Mouse (Mus musculus): ENCODE measurements around the gene Paqr8.

The Paqr8 gene

DNA sequence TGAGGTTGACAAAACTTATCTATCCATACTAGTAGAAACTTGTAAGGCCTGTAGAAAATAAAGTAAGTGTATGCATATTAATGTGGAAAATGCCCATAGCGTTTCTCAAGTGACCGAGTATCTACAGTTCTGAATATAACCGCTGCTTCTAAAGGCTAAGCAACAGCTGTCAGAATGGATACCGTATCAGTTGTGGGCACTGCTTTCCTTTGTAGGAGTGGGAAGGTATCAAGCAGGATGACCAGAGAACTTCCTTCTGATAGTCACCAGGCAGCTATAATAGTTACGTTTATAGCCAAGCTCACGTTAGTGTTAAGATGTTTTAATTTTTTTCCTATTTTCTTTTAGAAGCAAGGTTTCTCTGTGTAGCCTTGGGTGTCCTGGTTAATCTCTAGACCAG is 83.0 kb downstream of the Paqr8 start:
- DNase-seq (ENCODE audit: low read depth, low spot score), result no peak

DNA sequence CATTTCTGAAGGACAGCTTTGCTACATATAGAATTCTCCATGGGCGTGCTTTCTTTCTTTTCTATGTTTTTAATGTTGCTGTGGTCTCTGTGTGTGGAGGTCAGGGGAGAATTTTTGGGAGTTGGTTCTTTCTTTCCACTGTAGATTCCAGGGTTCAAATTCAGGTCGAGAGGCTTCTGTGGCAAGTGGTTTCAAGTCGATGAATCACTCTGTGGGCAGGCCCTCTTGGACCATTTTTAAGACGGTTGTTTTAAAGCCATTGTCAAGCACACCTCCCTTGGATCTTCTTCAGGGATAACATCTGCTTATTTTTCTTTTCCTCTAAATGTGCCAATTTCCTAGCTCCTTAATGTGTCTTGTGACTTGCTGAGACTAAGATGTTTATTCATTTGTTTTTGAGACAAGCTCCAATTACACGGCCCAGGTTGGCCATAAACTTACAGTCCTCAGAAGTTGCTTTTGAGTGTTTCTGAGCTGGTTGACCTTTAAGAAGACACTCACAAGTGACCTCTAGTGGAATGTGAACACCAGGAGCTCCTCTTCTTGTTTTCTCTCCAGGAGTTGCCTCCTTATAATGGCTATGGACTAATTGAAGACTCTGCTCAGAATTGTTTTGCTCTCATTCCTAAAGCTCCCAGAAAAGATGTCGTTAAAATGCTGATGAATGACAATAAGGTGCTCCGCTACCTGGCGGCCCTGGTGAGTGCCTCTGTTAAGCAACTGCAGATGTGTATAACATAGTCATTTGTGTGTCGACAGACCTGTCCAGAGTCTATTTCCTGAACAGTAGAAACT is 84.1 kb downstream of the Paqr8 start:
- no peak for DNase-seq (ENCODE audit: low read depth, low spot score)

- DNase-seq (ENCODE audit: low read depth, low spot score), result no peak
These were observed 90.1 kb downstream of the Paqr8 start for GRCm38 (mm10) chr1:20980553-20980952.

- no peak for DNase-seq (ENCODE audit: low read depth, low spot score)
These were observed 91.4 kb downstream of the Paqr8 start for GRCm38 (mm10) chr1:20981764-20982163.

- DNase-seq (ENCODE audit: low read depth, low spot score), result no peak
These were observed 93.7 kb downstream of the Paqr8 start for GRCm38 (mm10) chr1:20984103-20984502.

- DNase-seq (ENCODE audit: low read depth, low spot score), result no peak
These were observed 94.2 kb downstream of the Paqr8 start for GRCm38 (mm10) chr1:20984582-20984981.

DNA sequence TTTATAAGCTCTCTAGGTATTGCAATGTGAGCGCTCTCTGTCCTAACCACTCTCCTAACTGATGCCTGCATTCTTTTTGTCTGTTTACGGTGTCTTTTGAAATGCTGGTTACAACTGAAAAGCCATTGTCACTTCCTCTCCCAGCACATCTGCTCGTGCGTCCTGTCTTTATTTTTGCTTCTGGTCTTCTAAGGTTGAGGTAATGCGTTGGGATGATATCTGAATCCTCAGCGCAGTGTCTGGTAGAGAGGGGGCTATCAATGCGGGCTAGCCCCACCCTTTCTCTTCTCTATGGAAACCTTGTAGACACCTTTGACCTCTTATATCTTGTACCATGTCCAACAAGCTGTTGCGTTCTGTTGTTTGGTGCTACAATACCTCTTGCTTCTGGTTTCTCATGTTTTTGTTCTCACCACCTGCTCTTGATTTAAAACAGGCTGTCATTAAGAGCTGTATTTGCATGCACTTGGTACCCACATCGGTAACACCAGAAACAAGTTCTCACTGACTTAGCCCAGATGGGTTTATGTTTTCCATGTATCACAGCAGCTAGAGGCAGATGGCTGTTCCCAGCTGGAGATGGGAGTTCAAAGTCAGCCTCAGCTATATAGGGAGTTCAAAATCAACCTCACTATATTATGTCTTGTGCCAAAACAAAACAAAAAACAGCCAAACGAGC is 96.1 kb downstream of the Paqr8 start:
- no peak for DNase-seq (ENCODE audit: low read depth, low spot score)
